Mouse (Mus musculus) stomach, embryonic 16.5 days (tissue): ENCODE data around the gene Ccdc130. TPM values are rescaled to one million over a fixed set of nuclear protein-coding genes. Genes with fewer than 3 reads are reported as not detected.

Experiments
- ATAC-seq: fragments of 200-750 bp; cut with Nextera tagmentation; 2 replicates; pipeline ENCODE4 v1.8.0; 2017; ENCODE audit warnings: moderate number of reproducible peaks, moderate TSS enrichment; ENCODE audit not compliant: insufficient read depth, low FRiP score
- H3K27ac ChIP-seq: fragments of 300-500 bp; sonication (generic); 2 replicates; pipeline ENCODE4 v1.5.1; 2014; ENCODE audit warnings: low read length
- H3K27me3 ChIP-seq: fragments of 300-500 bp; sonication (generic); 2 replicates; pipeline ENCODE4 v1.6.1; 2014; ENCODE audit warnings: low read length, control low read depth, mixed read lengths; ENCODE audit not compliant: control insufficient read depth, insufficient read depth
- H3K36me3 ChIP-seq: fragments of 300-500 bp; sonication (generic); 2 replicates; pipeline ENCODE4 v1.6.1; 2014; ENCODE audit warnings: low read length; ENCODE audit not compliant: control insufficient read depth, insufficient read depth
- H3K4me1 ChIP-seq: fragments of 300-500 bp; sonication (generic); 2 replicates; pipeline ENCODE4 v1.6.1; 2014; ENCODE audit warnings: low read length, control low read depth, mixed read lengths; ENCODE audit not compliant: control insufficient read depth, insufficient read depth
- H3K4me2 ChIP-seq: fragments of 300-500 bp; sonication (generic); 2 replicates; pipeline ENCODE4 v1.6.1; 2014; ENCODE audit warnings: low read depth, low read length, mixed read lengths
- H3K4me3 ChIP-seq: fragments of 300-500 bp; sonication (generic); replicated peaks from 2 replicates; pipeline ENCODE4 v1.5.1; 2014; ENCODE audit warnings: mild to moderate bottlenecking, low read length
- H3K9ac ChIP-seq: fragments of 300-500 bp; sonication (generic); 2 replicates; pipeline ENCODE4 v1.6.1; 2014; ENCODE audit warnings: low read length
- H3K9me3 ChIP-seq: fragments of 300-500 bp; sonication (generic); replicated peaks from 2 replicates; pipeline ENCODE4 v1.6.1; 2016; ENCODE audit warnings: low read length, control low read depth; ENCODE audit not compliant: control insufficient read depth
- WGBS: fragments of 180-500 bp; shearing (Covaris S2); extraction: QIAGEN DNeasy Blood & Tissue Kit; methylation state at CpG from one replicate; pipeline ENCODE4 v1.1.7; 2014; 5-methylcytosine and 5-hydroxymethylcytosine counted together
- microRNA counts: library from miRNA; unstranded; fragments of <30 nt; microRNA quantifications from one replicate; lab custom pipeline; 2016
- microRNA-seq: library from miRNA; unstranded; fragments of <30 nt; microRNA quantifications from one replicate; pipeline ENCODE4, GENCODE M21; 2016
- polyA plus RNA-seq: library from polyadenylated mRNA; unstranded; fragments of >200 nt; fragmentation: Nextera tagmentation; extraction: Ambion mirVana; gene quantifications from 2 replicates; pipeline ENCODE4 v1.2.1, GENCODE M21; 2015

Gene Ccdc130
- polyA plus RNA-seq, 1 experiment from 2014 or later = 19.0 TPM

- H3K4me1 ChIP-seq = peaks cover 18% of the 10 kb centered on the region
- 57% methylated on average over 34 of the region's 34 CpGs for WGBS
- H3K9ac ChIP-seq = no peak overlapping the region
- no peaks in the 10 kb centered on the region for H3K27me3 ChIP-seq
- H3K36me3 ChIP-seq = peaks cover 23% of the 10 kb centered on the region
- no peak overlapping the region for H3K27ac ChIP-seq
- peak overlapping the region; percentile 17; the same call in 1 of the 2 replicates for H3K4me2 ChIP-seq
- H3K9me3 ChIP-seq = no peaks in the 10 kb centered on the region
- H3K4me3 ChIP-seq = no peak overlapping the region
- ATAC-seq = peak; percentile 35
Measured at GRCm38 (mm10) chr8:84210167-84210791, 59.9 kb downstream of the Ccdc130 start.

GRCm38 (mm10) chr8:84208381-84209380, 61.5 kb downstream of the Ccdc130 start:
- H3K27me3 ChIP-seq = no peaks in the 10 kb centered on the region
- WGBS = 64% methylated on average over 17 of the region's 17 CpGs
- no peak overlapping the region; the same call in none of the 2 replicates for H3K9ac ChIP-seq
- peaks cover 30% of the 10 kb centered on the region for H3K4me1 ChIP-seq
- peak overlapping the region; percentile 63 for H3K27ac ChIP-seq
- H3K4me3 ChIP-seq = no peak overlapping the region
- ATAC-seq = no peak
- no peaks in the 10 kb centered on the region for H3K9me3 ChIP-seq
- no peak overlapping the region for H3K4me2 ChIP-seq
- H3K36me3 ChIP-seq = peaks cover 20% of the 10 kb centered on the region

GRCm38 (mm10) chr8:84207811-84208210, 62.4 kb downstream of the Ccdc130 start:
- peaks cover 32% of the 10 kb centered on the region for H3K4me1 ChIP-seq
- peak; percentile 23; the same call in 1 of the 2 replicates for ATAC-seq
- H3K9ac ChIP-seq = peak overlapping the region; percentile 63
- 0 out of 2 replicates have a peak overlapping the region, but pooled peaks have one; percentile 0 for H3K4me2 ChIP-seq
- peaks cover 20% of the 10 kb centered on the region for H3K36me3 ChIP-seq
- no peak overlapping the region for H3K4me3 ChIP-seq
- no peaks in the 10 kb centered on the region for H3K27me3 ChIP-seq
- no peaks in the 10 kb centered on the region for H3K9me3 ChIP-seq
- H3K27ac ChIP-seq = peak overlapping the region; percentile 63
- WGBS = 50% methylated on average over 7 of the region's 7 CpGs

MicroRNA genes within 50 kb of the gene (microRNA counts, 519-probe panel; counts per million panel counts)
- 3,945 counts per million, percentile 91 among the panel's probes with 10 or more counts for microRNA mmu-miR-23a (lab: Ali Mortazavi, UCI)
- microRNA mmu-miR-27a (lab: Ali Mortazavi, UCI) = 4,028 counts per million, percentile 93 among the panel's probes with 10 or more counts

Small RNA genes lying within 50 kb of the gene (microRNA-seq; reads per million reads assigned to microRNA genes)
- gene Mir23a = 28,188 reads per million, percentile 98 among the genes with 10 or more reads in this experiment
- gene Mir24-2 = not detected
- gene Mir27a = 770 reads per million, percentile 74 among the genes with 10 or more reads in this experiment
- not detected for gene Mir3074-2

Other genes starting within 250 kb of the Ccdc130 start
- gene Palm3, start 248.9 kb downstream of the Ccdc130 start, polyA plus RNA-seq = 4.1 and 4.9 TPM in 2 replicates
- 1.3 and 1.5 TPM in 2 replicates for gene Il27ra, start 227.8 kb downstream of the Ccdc130 start, polyA plus RNA-seq
- gene Rln3, start 225.4 kb downstream of the Ccdc130 start, polyA plus RNA-seq = 0.22 TPM in 1 of 2 replicates, not detected in the other
- 1.4 and 1.5 TPM in 2 replicates for gene Gm10643, start 205.2 kb downstream of the Ccdc130 start, polyA plus RNA-seq
- gene Rfx1, start 203.5 kb downstream of the Ccdc130 start, polyA plus RNA-seq = 6.1 and 6.3 TPM in 2 replicates
- 6.4 and 7.5 TPM in 2 replicates for gene Dcaf15, start 165.6 kb downstream of the Ccdc130 start, polyA plus RNA-seq
- 0.25 and 0.26 TPM in 2 replicates for gene Podnl1, start 144.4 kb downstream of the Ccdc130 start, polyA plus RNA-seq
- gene Cc2d1a, start 122.4 kb downstream of the Ccdc130 start, polyA plus RNA-seq = 25.5 and 25.7 TPM in 2 replicates
- 1.0 and 1.1 TPM in 2 replicates for gene 4930432K21Rik, start 122.4 kb downstream of the Ccdc130 start, polyA plus RNA-seq
- gene Nanos3, start 85.2 kb downstream of the Ccdc130 start, polyA plus RNA-seq = 1.3 TPM in 1 of 2 replicates, not detected in the other
- 9.7 and 10.5 TPM in 2 replicates for gene Zswim4, start 33.3 kb downstream of the Ccdc130 start, polyA plus RNA-seq
- 271 and 289 TPM in 2 replicates for gene D8Ertd738e, start 20.7 kb downstream of the Ccdc130 start, polyA plus RNA-seq
- 49.2 and 55.0 TPM in 2 replicates for gene Mri1, start 13.1 kb downstream of the Ccdc130 start, polyA plus RNA-seq
- gene Cacna1a, start 118.1 kb upstream of the Ccdc130 start, polyA plus RNA-seq = 2.0 and 2.2 TPM in 2 replicates